Mouse (Mus musculus) midbrain, embryonic 14.5 days (tissue): ENCODE results near the gene Gm9918. TPM values are rescaled to one million over a fixed set of nuclear protein-coding genes. Genes with fewer than 3 reads are reported as not detected.

Experiments
- ATAC-seq: fragments of 200-750 bp; cut with Nextera tagmentation; 2 replicates; pipeline ENCODE4 v1.8.0; 2017; ENCODE audit warnings: moderate number of reproducible peaks, moderate library complexity; ENCODE audit not compliant: low FRiP score, low TSS enrichment
- DNase-seq: peaks from one replicate; pipeline ENCODE4 v3.0.0-alpha.2; 2015
- H3K27ac ChIP-seq: fragments of 300-500 bp; sonication (generic); replicated peaks from 2 replicates; pipeline ENCODE4 v1.5.1; 2014; ENCODE audit warnings: mild to moderate bottlenecking, low read depth, low read length, moderate library complexity
- H3K27me3 ChIP-seq: fragments of 300-500 bp; sonication (generic); 2 replicates; pipeline ENCODE4 v1.6.1; 2014; ENCODE audit warnings: low read length, control low read depth, mixed read lengths; ENCODE audit not compliant: control insufficient read depth, insufficient read depth
- H3K36me3 ChIP-seq: fragments of 300-500 bp; sonication (generic); 2 replicates; pipeline ENCODE4 v1.6.1; 2014; ENCODE audit warnings: low read length, control low read depth; ENCODE audit not compliant: control insufficient read depth, insufficient read depth
- H3K4me1 ChIP-seq: fragments of 300-500 bp; sonication (generic); 2 replicates; pipeline ENCODE4 v1.6.1; 2014; ENCODE audit warnings: mild to moderate bottlenecking, antibody characterized with exemption, low read length, control low read depth; ENCODE audit not compliant: control insufficient read depth, insufficient read depth
- H3K4me2 ChIP-seq: fragments of 300-500 bp; sonication (generic); 2 replicates; pipeline ENCODE4 v1.6.1; 2014; ENCODE audit warnings: mild to moderate bottlenecking, low read length, moderate library complexity
- H3K4me3 ChIP-seq: fragments of 300-500 bp; sonication (generic); replicated peaks from 2 replicates; pipeline ENCODE4 v1.5.1; 2014; ENCODE audit warnings: low read depth, low read length
- H3K9ac ChIP-seq: fragments of 300-500 bp; sonication (generic); replicated peaks from 2 replicates; pipeline ENCODE4 v1.6.1; 2014; ENCODE audit warnings: mild to moderate bottlenecking, low read length, moderate library complexity
- H3K9me3 ChIP-seq: fragments of 300-500 bp; sonication (generic); 2 replicates; pipeline ENCODE4 v1.6.1; 2016; ENCODE audit warnings: low read length, control low read depth, mixed read lengths; ENCODE audit not compliant: control insufficient read depth
- WGBS: fragments of 180-500 bp; shearing (Covaris S2); extraction: QIAGEN DNeasy Blood & Tissue Kit; methylation state at CpG from one replicate; pipeline ENCODE4 v1.1.7; 2014; 5-methylcytosine and 5-hydroxymethylcytosine counted together
- polyA plus RNA-seq: library from polyadenylated mRNA; unstranded; fragments of >200 nt; fragmentation: Nextera tagmentation; extraction: Ambion mirVana; gene quantifications from 2 replicates; pipeline ENCODE4 v1.2.1, GENCODE M21; 2014

Gene Gm9918
- polyA plus RNA-seq, 1 experiment from 2014 or later = not detected

DNA sequence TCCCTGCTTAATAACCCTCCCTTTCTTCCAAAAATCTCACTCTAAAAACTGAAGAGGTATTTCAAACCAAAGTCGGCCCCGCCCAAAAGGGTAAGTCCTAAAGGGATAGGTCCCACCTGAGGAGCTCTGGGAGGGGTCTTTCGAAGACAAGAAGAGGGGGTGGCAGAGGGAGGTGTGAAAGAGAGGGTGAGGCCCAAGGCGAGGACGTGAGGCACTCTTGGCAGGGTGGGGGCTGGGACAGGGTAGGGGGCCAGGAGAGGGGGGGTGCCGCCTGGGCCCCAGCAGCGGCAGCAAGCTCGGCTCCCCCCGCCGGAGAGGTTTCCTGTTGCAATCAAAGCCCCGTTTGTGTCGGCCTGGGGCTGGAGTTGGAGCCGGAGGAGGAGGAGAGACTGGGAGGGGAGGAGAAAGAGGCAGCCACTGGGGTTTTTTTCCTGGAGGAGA, 21.1 kb upstream of the Gm9918 start:
- no peak for DNase-seq
- peaks cover 13% of the 10 kb centered on the region; the same call in 1 of the 2 replicates for H3K4me1 ChIP-seq
- no peak for ATAC-seq
- H3K4me3 ChIP-seq = no peak overlapping the region
- 0 out of 2 replicates have a peak overlapping the region, but pooled peaks have one; percentile 17 for H3K4me2 ChIP-seq
- no peak overlapping the region for H3K27ac ChIP-seq
- H3K9me3 ChIP-seq = no peaks in the 10 kb centered on the region
- H3K36me3 ChIP-seq = no peaks in the 10 kb centered on the region
- WGBS = 3% methylated on average over 13 of the region's 13 CpGs
- peaks cover 44% of the 10 kb centered on the region for H3K27me3 ChIP-seq
- no peak overlapping the region for H3K9ac ChIP-seq

DNA sequence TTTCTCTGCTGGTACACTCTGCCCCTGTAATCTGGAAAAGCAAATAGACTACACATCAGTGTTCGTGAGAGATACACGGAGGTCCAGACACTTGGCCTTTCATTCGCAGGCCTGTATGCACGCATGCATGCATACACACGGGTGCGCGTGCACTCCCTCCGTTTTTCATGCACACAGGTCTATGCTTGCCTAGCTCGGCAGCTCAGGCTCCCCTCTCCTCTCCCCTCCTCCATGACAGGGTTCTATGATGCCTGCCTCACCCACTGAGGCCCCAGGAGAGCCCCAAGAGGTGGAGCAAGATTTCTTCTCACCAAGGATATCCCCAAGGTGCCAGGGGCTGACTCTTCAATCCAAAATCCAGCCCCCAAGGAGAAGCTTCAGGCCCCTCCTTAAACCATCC, 20.4 kb upstream of the Gm9918 start:
- H3K4me2 ChIP-seq = no peak overlapping the region
- no peak for ATAC-seq

DNA sequence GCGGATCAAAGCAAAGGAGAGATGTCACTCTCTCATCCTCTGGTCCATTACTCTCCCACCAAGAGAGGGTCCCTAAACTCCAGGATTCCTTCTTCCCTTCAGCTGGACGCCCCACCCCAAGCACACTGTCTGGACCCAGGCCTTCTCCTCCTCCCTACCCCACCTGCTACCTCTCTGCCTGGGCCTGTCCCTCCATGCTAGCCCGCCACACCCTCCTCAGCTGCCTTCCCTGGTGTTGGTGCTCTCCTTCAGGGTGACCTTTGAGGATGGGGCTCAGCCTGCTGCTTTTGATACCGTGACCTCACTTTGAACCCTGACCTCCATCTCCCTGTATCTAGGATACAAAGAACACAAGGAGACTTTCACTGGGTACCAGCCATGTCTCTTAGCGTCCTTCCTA, 19.8 kb upstream of the Gm9918 start:
- Histone ChIP-seq H3K9me3 (no peaks in the 10 kb centered on the region), H3K4me3 (no peak overlapping the region), H3K4me2 (no peak overlapping the region), H3K36me3 (no peaks in the 10 kb centered on the region), H3K9ac (no peak overlapping the region), H3K4me1 (peaks cover 13% of the 10 kb centered on the region; the same call in 1 of the 2 replicates), H3K27me3 (peaks cover 31% of the 10 kb centered on the region), H3K27ac (no peak overlapping the region)
- 58% methylated on average over 5 of the region's 5 CpGs for WGBS
- ATAC-seq (no peak), DNase-seq (no peak)

More for the DNA sequence above, 20.4 kb upstream of the Gm9918 start:
- Histone ChIP-seq H3K4me1 (peaks cover 13% of the 10 kb centered on the region; the same call in 1 of the 2 replicates), H3K4me3 (no peak overlapping the region), H3K27me3 (peaks cover 37% of the 10 kb centered on the region), H3K36me3 (no peaks in the 10 kb centered on the region), H3K9me3 (no peaks in the 10 kb centered on the region), H3K9ac (no peak overlapping the region), H3K27ac (no peak overlapping the region)
- DNase-seq = no peak
- 54% methylated on average over 9 of the region's 9 CpGs for WGBS

DNA sequence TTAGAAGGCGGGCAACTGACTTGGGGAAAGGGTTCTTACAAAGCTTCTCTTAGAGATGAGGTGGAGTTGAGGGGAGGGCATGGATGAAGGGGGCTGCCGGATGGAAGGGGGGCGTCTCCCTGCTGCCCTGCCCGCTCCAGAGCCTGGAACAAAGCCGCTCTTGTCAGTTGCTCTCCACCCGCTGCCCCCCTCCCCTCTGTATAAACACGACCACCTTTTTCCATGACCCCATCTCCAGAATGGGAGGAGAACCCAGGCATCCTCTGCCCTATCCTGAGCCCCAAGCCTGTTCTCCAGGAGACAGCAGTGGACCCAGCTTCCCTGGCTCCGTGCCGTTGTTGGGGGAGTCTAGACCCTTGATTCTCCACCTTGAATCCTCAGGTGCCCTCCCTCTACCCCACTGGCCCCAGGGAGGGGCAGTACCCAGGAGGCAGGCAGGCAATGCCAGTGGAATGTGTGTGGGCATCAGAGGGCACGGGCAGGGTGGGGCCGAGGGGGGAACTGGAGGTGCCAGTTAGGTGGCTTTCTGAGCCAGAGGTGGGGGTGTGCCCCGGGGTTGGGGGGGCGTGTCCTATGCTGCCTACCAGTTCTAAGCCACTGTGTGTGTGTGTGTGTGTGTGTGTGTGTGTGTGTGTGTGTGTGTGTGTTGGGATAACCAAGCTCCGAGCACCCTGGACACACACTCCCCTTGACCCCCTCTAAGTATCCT, 14.7 kb upstream of the Gm9918 start:
- DNase-seq (no peak), ATAC-seq (no peak)
- H3K4me1 ChIP-seq = 0 out of 2 replicates have a peak, but pooled peaks cover 7% of the 10 kb centered on the region
- H3K36me3 ChIP-seq = no peaks in the 10 kb centered on the region
- no peak overlapping the region for H3K4me2 ChIP-seq
- no peaks in the 10 kb centered on the region for H3K9me3 ChIP-seq
- peaks cover 28% of the 10 kb centered on the region for H3K27me3 ChIP-seq
- 47% methylated on average over 14 of the region's 14 CpGs for WGBS
- H3K9ac ChIP-seq = no peak overlapping the region
- H3K4me3 ChIP-seq = no peak overlapping the region
- H3K27ac ChIP-seq = no peak overlapping the region

DNA sequence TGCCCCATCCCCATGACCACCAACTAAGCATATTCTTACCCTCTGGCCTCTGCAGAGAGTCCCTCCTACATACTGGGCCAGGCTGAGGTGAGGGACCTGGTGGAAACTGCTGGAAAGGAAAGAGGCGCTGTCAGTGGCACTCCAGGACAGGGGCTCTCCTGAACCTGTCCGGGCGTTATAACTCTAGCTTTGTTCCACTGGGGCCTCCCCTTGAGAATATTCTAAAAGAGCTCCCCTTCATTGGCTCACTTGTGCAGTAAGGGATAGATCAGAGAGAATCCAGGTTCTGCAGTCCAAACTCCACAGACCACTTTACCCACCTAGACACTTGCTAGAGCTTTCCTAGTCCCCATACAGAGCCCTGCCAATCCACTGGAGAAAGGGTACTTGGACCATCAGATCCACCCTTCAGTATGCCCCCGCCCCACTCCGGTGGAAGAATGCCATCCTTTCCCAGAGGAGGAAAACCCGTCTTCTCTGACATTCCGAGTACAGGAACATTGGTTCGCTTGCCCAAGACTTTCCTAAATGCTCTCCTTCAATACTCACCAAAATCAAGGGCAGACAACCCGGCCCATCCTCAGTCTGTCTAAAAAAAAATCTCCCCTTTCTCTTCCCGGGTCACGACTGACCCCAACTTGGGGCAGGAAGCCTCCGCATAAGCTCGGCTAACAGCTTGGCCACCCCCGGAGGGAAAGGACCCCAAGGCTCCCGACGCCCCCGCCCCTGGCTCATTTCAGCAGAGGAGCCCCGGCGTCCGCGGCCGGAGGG, 13.7 kb upstream of the Gm9918 start:
- no peak overlapping the region for H3K27ac ChIP-seq
- H3K4me1 ChIP-seq = 0 out of 2 replicates have a peak, but pooled peaks cover 7% of the 10 kb centered on the region
- H3K9ac ChIP-seq = peak overlapping the region; percentile 65
- H3K27me3 ChIP-seq = peaks cover 28% of the 10 kb centered on the region
- H3K4me2 ChIP-seq = peak overlapping the region; percentile 92
- H3K4me3 ChIP-seq = peak overlapping the region; percentile 50
- DNase-seq = no peak
- WGBS = 8% methylated on average over 22 of the region's 22 CpGs
- no peak for ATAC-seq
- H3K9me3 ChIP-seq = no peaks in the 10 kb centered on the region
- no peaks in the 10 kb centered on the region for H3K36me3 ChIP-seq

DNA sequence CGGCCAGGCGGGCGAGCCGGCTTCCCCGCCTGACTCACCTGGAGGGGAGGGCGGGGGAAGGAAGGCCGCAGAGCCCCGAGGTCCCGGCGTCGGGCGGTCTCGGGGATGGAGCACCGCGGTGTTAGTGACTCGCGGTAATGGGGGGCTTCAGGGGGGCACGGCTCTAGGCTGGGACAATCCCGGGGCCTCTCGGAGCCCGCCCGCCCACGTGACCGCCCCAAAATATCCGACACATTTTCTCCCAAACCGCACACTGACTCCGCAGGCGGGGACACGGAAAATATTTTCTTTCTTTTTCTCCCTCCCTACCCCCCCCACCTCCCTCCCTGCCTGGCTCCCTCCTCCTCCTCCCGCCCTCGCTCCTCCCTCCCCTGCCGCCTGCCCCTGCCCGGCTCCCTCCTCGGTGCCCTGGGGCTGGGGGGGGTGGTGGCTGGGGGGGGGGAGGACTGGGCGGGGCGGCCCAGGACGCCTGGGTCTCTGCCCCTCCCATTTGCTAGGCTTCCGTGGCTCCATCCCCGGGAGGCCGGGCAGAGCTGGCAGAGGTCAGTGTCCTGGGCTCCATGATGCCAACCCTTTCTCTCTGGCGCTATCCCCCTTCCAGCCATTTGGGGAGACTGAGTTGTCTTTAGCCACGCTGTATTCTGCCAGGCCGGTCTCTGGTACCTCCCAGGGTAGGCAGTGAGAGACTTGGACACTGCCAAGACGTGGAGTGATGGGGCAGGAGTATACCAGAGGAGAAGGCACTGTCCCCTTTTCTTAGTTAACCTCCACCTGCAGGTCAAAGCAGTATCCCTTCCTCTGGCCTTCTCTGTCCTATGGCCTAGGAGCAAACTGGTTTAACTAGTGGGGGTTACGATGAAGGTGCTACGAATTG, 12.9 kb upstream of the Gm9918 start, which contains the start of gene Rarg:
Gene Rarg, minus strand, starts transcription at position 316 of the 874 bp plus-strand sequence.
- Histone ChIP-seq H3K9me3 (no peaks in the 10 kb centered on the region), H3K27ac (no peak within 1 kb of the TSS), H3K9ac (peak within 1 kb of the TSS; percentile 65), H3K27me3 (peaks cover 28% of the 10 kb centered on the region), H3K36me3 (no peaks in the 10 kb centered on the region), H3K4me1 (0 out of 2 replicates have a peak, but pooled peaks cover 7% of the 10 kb centered on the region), H3K4me2 (peak within 1 kb of the TSS; percentile 92), H3K4me3 (peak within 1 kb of the TSS; percentile 50)
- DNase-seq = peak; percentile 51
- 1% methylated on average over 39 of the region's 46 CpGs for WGBS
- ATAC-seq = peak; percentile 34; the same call in 1 of the 2 replicates

DNA sequence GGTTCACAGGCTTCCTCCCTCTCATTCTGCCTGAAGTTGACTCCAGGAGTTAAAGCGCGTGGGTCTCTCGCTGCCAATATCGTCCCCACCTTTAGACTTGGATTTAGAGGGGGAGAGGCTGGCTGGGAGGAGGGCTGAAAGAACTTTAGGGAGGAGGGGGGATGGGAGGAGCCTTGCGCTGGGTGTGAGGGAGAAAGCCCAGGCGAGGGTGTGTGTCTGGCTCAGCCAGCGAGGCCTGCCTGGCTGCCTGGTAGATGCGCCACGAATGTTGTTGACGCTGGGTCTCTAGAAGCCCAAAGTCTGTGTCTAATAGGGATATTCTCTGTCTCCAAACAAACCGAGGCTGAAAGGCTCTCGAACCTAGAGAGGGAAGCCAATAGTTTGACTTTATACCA, 12.3 kb upstream of the Gm9918 start:
- ATAC-seq = no peak
- no peak overlapping the region for H3K4me3 ChIP-seq
- WGBS = 6% methylated on average over 12 of the region's 12 CpGs

More for the DNA sequence above, 12.3 kb upstream of the Gm9918 start:
- H3K9me3 ChIP-seq = no peaks in the 10 kb centered on the region
- H3K9ac ChIP-seq = no peak overlapping the region
- DNase-seq = no peak
- H3K36me3 ChIP-seq = no peaks in the 10 kb centered on the region
- H3K4me1 ChIP-seq = 0 out of 2 replicates have a peak, but pooled peaks cover 7% of the 10 kb centered on the region
- H3K4me2 ChIP-seq = peak overlapping the region; percentile 92
- H3K27me3 ChIP-seq = peaks cover 28% of the 10 kb centered on the region
- H3K27ac ChIP-seq = no peak overlapping the region
